Mouse (Mus musculus) retina, embryonic 14.5 days (tissue): ENCODE results near the gene Hist1h2ae.
"Not testable (repeated sequence)": the region's sequence is repeated elsewhere in the genome, so short reads cannot be mapped to it uniquely, and the experiment has no call there.

Source experiments
- DNase-seq: peaks from one replicate; pipeline ENCODE4 v3.0.0-alpha.2; 2015; ENCODE audit warnings: low spot score

Hist1h2ae gene

DNA sequence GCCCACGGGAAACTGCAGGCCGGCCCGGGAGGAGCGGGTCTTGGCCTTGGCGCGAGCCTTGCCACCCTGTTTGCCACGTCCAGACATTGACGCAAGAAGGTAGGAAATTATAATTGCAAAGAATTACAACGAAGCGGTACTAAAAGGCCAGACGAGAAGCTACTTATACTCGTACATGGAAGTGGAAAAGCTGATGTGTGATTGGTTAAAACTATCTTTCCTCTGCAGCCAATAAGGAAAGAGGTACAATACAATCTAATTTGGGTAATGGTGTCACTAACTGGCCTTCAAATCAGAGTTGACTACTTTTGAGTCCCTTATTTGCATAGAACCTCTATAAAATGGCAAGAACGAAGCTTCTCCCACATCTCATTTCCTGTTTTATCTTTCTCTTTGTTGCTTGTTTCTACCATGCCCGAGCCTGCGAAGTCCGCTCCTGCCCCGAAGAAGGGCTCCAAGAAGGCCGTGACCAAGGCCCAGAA lies at the start of gene Hist1h2ae, which contains the start of gene Hist1h2bg:
Hist1h2ae (minus strand) TSS at position 199 of the 482 bp plus-strand sequence.
Hist1h2bg (plus strand) TSS at position 375 of the 482 bp plus-strand sequence.
- peak; percentile 95 for DNase-seq

DNA sequence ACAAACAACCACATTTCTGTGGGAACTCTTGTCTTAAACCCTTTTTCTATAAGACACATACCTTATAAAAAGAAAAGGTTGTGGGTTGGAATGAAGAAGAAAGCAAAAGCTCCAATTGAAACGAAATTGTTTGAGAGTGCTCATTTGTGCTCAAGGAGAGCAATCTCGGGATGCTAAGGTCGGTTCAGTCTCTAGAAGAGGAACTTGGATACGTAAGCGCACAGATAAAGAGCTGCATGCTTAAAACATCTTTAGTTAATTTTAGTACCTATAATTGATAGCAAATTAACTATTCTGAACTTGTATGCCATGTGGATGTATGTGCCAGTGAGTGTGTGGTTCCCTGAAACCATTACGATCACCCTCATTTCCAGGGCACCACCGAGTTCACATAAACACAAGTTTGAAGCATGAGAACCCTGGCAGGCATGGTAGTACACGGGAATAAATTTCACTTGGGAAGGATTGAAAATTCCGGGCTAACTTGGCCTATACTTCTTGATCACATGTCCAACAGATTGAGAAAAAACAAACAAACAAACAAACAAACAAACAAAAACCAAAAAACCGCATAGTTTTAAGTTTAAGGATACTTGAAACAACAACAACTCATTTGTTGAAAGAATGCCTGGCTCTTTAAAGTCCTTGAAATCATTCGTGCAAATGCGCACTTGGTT lies 49.2 kb upstream of the Hist1h2ae start:
- no peak for DNase-seq

DNA sequence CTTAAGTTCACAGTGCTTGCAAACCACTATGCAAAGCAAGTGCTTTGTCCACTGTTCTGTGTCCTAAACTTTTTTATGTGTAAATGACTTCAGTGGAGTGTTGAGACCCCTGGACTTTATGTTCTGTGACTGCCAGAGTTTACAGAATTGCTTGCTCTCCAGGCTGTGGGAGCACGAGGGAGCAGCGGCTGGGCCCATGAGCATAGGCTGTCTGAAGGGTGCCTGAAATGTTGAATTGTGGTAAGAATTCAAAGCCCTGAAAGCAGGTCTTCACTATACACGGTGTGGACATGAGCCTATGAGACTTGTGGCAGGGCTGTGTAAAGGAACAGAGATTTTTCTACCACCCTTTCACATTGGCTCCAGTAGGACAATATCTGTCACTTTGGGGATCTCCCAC lies 40.6 kb upstream of the Hist1h2ae start:
- no peak for DNase-seq

DNA sequence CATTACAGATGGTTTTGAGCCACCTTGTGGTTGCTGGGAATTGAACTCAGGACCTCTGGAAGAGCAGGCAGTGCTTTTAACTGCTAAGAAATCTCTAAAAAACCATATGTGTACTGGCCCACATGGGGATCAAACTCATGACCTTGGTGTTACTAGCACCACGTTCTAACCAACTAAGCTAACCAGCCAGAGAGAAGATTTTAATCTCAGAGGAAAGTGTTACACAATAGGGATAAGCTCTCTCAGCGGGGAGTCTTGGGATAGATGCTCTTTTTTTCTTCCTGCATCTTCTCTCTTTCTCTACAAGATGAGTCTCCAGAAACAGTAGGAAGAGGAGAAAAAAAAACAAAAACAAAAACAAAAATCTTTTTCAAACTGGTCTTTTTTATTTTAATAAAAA lies 39.4 kb upstream of the Hist1h2ae start:
- no peak for DNase-seq

DNA sequence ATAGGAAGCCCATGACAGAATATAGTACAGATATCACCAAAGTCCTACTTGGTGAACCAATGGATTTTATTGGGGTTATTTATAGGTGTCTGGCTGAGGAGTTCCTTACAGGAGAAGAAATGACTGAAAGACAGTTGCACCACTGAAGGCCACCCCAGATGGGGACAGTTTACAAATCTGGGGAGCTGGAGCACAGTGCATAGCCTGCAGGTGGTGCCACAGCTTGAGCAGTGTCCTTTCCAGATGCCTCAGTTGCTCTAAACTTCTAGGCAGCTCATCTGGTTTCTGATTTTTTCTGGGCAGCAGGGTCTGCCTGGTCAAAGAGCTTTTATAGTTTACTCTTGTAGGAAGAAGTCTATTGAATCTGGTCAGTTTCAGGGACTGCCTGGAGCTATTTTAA lies 38.8 kb upstream of the Hist1h2ae start:
- DNase-seq = no peak

DNA sequence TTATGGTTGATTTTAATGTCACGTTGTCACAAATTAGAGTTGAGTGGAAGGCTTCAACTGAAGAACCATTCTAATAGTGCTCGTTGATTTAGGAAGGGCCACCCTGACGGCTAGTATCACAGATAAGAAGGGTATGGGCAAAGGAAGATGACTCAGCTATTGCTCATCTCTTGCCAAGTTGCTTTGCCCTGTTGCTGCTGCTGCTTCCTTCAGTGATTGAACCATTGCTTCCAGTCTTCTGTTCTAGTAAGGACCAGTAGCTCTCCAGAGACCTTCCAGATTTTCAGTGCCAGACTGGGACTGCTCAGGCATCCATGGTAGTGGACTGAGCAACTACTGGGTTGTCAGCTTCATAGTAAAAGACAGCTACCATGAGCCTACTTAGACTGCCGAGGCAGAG lies 38.2 kb upstream of the Hist1h2ae start:
- DNase-seq = no peak

DNA sequence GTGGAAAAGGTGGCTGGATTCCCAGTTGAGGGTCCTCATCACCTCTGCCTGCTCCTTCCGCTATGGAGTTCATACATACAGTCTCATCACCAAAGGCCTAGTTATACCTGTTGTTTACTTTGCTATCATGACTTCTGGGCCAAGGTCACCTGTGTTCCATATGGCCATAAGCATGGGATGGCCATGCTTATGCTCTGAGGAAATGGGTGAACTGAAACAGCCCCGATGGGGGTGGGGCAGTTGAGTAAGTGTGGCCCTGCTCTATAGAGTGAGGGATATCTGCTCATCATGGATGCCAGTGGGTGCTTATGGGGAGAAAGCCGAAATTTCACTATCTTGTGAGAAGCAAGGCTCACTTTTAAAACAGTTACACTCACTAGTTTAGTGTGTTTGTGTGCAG lies 34.0 kb upstream of the Hist1h2ae start:
- no peak for DNase-seq

DNA sequence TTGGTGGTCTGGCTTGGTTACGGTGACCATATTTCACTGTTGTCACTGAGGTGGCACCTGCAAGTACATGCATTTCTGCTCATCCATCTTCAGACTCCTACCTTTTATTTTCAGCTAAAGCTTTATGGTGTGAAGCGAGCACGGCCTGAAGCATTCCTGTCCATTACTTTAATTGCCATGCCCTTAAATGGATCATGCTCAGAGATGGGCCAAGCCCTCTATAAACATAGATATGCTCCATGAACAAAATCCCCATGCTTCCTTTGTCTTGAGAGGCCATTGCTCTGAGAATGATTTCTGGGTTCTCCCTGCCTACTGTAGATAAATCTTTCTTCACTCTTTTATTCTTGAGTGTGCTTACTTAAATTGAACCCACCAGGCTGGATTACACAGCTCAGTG lies 33.4 kb upstream of the Hist1h2ae start:
- no peak for DNase-seq

DNA sequence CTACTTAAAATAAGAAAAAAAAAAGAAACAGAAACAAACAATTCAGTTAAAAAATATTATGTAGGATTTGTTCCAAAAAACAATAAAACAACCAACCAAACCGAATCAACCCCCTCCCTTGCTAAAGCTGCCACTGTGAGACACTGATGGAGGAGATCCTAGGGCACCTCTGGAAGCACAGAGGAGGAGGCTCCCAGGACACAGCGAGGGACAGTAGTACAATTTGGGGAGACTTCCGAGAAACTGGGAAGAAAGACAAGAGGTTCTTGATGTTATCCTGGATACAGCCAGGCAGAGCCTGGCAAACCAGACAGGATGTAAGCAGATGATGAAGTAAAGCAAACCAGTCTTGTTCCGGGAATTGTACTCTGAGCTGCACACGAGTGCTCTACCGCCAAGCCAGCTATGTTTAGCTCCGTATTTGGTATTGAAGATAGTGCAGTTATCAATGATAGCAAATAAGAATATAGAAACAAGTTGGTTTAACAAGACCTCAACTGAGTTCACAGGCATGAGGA lies 32.2 kb upstream of the Hist1h2ae start:
- no peak for DNase-seq

DNA sequence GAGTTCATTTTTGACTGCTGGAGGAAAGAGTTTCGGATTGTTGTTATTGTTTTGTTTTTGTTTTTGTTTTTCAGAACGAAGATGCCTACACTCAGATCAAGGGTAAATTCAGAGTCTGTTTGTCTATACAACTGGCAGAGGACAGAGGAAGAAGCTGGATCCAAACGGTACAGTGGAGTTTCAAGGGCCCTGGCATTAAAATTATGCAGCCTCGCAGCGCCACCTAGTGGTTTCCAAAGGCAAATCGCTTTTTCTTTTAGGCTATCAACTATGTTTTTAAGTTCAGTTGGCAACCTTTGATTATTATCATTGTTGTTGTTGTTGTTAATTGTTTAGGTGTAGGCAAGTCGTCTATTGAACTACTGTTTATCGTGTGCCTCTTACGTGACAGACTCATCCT lies 26.9 kb upstream of the Hist1h2ae start:
- peak; percentile 91 for DNase-seq

DNA sequence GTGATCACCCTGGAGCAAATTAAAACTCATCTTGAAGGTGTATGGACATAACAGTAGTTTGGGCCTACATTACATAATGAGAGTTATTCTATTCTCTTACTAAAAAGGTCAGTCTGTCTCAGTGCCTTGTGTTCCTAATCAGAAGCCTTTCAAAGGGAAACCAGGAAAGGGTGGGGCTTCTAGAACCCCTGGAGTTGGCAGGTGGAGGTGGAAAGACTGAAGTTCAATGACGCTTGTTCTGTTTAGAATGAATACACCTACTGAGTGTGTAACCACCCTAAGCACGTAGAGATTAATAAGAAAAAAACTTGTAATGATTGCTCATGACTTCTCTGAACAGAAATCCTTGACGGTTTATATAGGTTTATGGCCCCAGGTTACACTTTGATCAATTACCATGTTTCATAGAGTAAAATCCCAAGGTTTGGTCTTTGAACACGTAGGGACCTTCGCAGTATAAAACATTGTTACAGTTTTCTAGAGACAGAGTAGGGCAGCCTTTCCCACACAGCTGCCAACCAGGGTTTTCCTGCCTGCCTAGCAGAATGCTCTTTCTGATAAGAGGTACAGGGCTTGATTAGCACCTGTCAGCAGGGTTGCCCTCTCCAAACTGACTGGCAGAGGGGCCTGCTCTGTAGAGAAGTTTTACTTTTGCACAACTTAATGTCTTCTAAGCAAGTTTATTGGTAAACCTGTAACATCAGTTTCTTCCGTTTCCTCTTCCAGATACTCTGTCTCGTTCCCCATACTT lies 24.8 kb upstream of the Hist1h2ae start:
- no peak for DNase-seq

DNA sequence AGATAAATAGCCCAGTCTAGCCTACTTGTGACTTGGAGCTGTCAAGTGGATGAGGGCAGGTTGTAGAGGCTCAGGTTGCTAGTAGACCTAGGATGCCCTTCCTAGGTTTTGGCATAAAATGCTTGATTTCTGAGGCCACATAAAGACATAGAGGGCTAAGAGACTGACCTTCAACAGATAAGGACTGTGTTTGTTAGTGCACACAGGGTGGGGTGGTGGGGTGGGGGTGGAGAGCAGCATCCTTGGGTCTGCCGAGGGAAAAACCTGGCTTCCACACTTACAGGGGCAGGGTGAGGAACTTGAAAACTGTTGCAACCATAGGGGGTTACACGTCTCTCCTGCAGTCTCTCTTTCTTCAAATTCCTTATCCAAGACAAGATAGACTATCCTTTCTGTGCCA lies 24.2 kb upstream of the Hist1h2ae start:
- no peak for DNase-seq

DNA sequence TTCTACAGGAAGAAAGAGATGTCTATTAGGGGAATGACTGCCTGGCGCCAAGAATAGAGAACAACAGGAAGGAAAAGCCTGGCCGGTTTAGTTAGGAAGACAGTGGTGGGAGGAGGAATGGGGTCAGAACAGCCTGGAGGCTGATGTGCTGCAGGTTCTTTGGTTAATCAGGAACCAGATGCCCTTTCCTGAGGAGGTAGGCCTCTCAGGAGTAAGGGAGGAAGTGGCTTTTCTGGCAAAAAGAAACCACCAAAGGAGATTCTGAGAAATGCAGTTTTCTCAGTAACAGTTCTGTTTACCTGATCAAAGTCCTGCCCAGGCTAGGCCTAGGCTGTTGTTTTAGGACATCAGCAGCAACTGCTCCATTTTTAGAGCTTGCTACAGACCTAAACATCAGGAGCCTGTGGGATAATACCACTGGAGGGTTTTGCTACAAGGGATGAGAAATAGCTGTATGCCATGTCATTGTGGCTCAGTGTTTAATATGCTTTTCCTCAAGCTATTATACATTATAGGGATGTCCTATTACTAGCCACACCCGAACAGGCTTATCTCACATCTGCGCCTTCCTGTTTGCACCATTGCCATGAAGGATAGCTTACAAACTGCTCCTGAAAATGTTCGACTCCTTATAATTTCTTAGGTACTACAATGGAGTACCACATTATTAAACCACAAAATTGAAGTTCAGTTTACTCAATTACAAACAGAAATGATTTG lies 22.2 kb upstream of the Hist1h2ae start:
- DNase-seq = no peak

DNA sequence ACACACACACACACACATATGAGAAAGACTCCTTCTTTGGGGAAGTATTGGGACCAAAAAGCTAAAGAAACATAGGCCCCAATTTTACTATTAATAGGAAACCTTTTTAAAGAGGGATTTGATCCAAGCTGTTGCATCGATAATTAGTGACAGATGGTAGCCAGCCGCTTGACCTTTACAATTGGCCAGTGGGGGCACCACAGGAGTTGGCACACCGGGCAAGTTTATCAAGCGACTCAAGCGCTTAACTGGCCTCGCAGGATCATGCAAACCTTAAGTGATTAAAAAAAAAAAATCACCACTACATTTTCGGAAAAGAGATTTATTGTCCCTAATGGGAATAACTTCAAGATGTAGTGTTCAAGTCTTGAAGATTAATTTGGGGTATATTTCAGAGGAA lies 21.6 kb upstream of the Hist1h2ae start:
- no peak for DNase-seq

DNA sequence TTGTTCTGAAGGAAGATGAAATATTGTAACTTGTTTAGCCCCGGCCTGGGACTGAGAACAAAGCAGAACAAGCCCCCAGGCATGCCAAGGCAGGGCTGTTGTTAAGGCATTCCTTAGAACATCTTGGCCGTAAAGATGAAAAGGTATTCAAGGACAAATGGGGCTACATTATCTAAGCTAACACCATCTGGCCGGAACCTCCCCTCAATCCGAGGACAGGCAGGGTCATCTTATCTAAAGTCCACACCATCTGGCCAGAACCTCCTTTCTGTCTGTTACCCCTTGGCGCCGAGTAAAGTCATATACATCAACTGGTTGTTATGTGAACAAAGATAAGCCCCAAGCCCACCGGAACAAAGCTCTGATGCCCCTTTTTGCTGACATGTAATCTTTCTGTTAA lies 20.9 kb upstream of the Hist1h2ae start:
- not testable (repeated sequence) for DNase-seq

DNA sequence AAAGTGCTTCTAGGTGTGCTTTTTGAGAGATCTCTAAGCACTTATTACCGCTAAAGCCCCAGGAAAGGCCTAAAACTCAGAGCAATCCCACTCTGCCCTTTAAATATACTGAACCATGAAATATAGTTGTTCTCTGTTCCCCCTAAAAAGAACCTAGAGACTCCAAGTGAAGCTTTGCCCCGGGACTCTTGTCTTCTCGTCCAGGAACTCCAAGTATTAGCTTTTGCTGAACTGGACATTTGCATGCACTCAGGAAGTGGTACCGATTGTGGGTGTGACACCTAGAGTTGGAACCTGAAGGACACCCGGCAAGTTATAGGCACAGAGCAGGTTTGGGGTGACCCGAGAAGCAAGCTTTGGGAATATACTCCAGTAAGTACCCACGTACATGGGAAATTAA lies 20.2 kb upstream of the Hist1h2ae start:
- DNase-seq = no peak

DNA sequence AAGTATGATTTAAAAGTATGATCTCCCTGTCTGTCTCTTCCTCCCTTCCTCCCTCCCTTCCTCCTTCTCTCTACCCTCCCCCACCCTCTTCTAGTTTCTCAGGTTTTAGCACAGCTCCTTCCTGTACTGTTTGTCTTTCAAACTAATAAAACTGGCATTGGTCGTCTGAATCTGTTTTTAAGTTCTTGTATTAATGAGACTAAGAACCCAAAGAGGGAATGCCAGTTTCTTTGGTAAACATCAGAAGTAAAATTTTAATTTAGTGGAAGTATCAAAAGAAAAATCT lies 15.9 kb upstream of the Hist1h2ae start:
- no peak for DNase-seq

DNA sequence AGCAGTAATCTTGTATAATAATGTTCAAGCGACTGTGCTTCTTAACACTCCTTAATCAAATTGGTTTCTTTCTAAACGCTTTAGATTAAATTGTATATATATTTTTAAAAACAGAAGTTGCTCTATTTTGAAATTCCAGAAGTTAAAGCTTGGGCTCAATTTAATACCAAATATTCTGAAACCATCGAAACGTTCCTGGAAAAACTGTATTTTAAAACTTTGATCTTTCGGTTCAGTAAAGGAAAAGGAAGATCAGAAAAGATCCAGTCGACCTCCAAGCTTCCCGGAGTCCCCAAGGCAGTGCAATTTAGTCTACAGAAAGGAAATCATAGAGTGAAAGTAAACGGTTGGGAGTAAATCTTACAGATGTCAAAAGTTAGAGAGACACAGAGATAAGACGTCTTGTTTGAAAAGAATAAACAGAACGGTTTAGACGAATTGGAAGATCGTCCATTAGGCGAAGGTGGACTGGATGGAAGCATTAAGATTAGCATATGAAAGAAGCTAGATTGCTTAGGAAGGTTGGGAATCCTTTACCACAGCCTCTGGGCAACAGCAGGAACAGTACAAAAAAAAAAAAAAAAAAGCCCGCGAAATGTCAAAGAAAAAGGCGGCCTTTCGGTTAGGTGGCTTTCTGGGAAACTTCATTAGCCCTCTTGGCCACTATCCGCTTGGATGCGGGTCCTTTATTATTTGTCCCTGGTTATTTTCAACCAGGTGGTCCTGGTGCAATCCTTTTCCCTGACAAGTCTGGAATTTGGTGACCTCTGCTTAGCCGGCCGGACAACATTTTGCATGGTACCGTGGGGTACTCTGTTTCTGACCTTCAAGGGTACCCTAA lies 15.3 kb upstream of the Hist1h2ae start:
- DNase-seq = peak; percentile 60

DNA sequence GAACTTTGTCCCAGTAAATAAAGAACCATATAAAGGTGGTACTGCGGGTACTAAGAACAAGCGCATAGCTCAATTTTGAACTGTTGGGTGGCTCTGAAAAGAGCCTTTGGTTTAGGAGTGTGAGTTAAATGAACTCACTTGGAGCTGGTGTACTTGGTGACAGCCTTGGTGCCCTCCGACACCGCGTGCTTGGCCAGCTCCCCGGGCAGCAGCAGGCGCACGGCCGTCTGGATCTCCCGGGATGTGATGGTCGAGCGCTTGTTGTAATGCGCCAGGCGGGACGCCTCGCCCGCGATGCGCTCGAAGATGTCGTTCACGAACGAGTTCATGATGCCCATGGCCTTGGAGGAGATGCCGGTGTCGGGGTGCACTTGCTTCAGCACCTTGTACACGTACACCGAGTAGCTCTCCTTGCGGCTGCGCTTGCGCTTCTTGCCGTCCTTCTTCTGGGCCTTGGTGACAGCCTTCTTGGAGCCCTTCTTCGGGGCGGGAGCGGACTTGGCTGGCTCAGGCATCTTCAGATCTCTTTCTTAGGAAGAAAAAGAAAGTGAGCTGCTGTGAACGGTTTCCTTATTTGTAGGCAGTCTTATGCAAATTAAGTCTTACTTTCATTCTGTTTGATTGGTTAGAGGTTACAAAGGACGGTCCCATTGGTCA lies 14.6 kb upstream of the Hist1h2ae start:
- peak; percentile 96 for DNase-seq

DNA sequence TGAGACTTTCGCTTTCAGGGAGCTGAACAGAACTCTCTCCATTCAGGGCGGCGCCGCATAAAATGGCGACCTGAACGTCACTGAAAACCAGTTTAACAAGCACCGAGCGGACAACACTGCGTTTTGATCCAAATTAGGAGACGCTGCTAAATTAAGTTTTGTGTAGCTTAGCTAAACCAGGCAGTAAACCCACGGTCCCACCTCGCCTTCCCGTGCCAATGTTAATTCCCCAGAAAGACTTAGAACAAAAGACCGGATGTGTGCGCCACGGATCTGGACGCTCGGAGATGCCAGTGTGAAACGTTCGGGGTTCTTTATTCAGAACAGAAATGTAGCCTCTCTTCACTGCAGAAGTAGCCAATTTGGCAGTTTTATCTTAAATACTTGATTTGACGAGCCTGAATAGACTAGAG lies 14.0 kb upstream of the Hist1h2ae start:
- peak; percentile 74 for DNase-seq

DNA sequence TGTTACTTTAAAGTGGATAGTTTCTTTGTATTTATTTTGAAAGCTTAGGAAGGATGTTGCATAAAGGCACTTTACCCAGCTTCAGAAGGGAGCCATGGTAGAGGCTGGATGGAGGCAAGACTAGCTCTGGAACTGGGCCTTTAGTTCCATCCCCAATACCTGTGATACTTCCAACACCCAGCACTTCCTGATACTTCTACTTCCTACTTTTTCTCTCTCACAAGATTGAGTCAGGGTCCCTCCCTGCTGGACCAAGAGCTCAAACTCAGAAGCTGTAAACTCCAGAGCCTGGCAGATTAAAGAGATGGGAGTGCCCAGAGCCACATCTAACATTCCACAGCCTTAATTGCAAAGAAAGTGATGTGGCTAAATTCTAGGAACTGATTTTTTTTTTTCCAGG lies 13.3 kb upstream of the Hist1h2ae start:
- no peak for DNase-seq
